Mouse (Mus musculus): Measurements from ENCODE around the gene Iscu. TPM values are rescaled to one million over a fixed set of nuclear protein-coding genes. Genes with fewer than 3 reads are reported as not detected.

Iscu gene
- polyA plus RNA-seq (2015; fragmentation: Nextera tagmentation; extraction: Ambion mirVana), result 154 and 166 TPM in 2 replicates

- WGBS, result under 1% methylated on average over 47 of the region's 49 CpGs
- ATAC-seq (ENCODE audit: low FRiP score, low TSS enrichment) (peak; percentile 90), DNase-seq (ENCODE audit: low spot score) (peak; percentile 95)
- H3K36me3 ChIP-seq (ENCODE audit: control insufficient read depth, insufficient read depth, low read length), result peaks cover 15% of the 10 kb centered on the region; the same call in 1 of the 2 replicates
- peak within 1 kb of the TSS; percentile 97 for H3K27ac ChIP-seq (replicated peaks)
- peak within 1 kb of the TSS; percentile 93 for H3K4me2 ChIP-seq (replicated peaks; ENCODE audit: low read depth)
- peak within 1 kb of the TSS; percentile 93 for H3K9ac ChIP-seq (ENCODE audit: low read length)
- H3K4me1 ChIP-seq (replicated peaks; ENCODE audit: control insufficient read depth, insufficient read depth), result peaks cover 5% of the 10 kb centered on the region; the same call in 1 of the 2 replicates
- TF ChIP-seq EP300 (optimal IDR thresholded peaks at IDR 0.05), result no peak
- peak; percentile 7; the same call in 1 of the 2 replicates for TF ChIP-seq CTCF (IDR thresholded peaks at IDR 0.05; ENCODE audit: low read depth)
- H3K9me3 ChIP-seq (ENCODE audit: control insufficient read depth, low read length), result no peaks in the 10 kb centered on the region
- no peaks in the 10 kb centered on the region for H3K27me3 ChIP-seq (ENCODE audit: control insufficient read depth, insufficient read depth, low read length)
- H3K4me3 ChIP-seq (ENCODE audit: low read depth, low read length), result peak within 1 kb of the TSS; percentile 99
These were observed at the start of gene Iscu, which contains the start of gene Sart3 for GRCm38 (mm10) chr5:113772450-113772895. Gene Iscu, plus strand, starts transcription at chr5:113772748. Gene Sart3, minus strand, starts transcription at chr5:113772510.

GRCm38 (mm10) chr5:113723567-113724237 is 48.8 kb upstream of the Iscu start:
- ATAC-seq (ENCODE audit: low FRiP score, low TSS enrichment) (no peak), DNase-seq (ENCODE audit: low spot score) (no peak)
- Histone ChIP-seq H3K36me3 (ENCODE audit: control insufficient read depth, insufficient read depth, low read length) (no peaks in the 10 kb centered on the region), H3K9me3 (ENCODE audit: control insufficient read depth, low read length) (no peaks in the 10 kb centered on the region), H3K4me1 (replicated peaks; ENCODE audit: control insufficient read depth, insufficient read depth) (no peaks in the 10 kb centered on the region), H3K27ac (replicated peaks) (no peak overlapping the region), H3K4me3 (ENCODE audit: low read depth, low read length) (no peak overlapping the region), H3K27me3 (ENCODE audit: control insufficient read depth, insufficient read depth, low read length) (no peaks in the 10 kb centered on the region), H3K4me2 (replicated peaks; ENCODE audit: low read depth) (no peak overlapping the region), H3K9ac (ENCODE audit: low read length) (no peak overlapping the region)
- TF ChIP-seq EP300 (optimal IDR thresholded peaks at IDR 0.05) (no peak), CTCF (IDR thresholded peaks at IDR 0.05; ENCODE audit: low read depth) (no peak)
- 33% methylated on average over 8 of the region's 8 CpGs for WGBS

GRCm38 (mm10) chr5:113724446-113724845 is 48.1 kb upstream of the Iscu start, which contains the start of gene 1700069L16Rik:
Gene 1700069L16Rik, minus strand, starts transcription at chr5:113724772.
- Histone ChIP-seq H3K27ac (replicated peaks) (no peak within 1 kb of the TSS), H3K9me3 (ENCODE audit: control insufficient read depth, low read length) (no peaks in the 10 kb centered on the region), H3K36me3 (ENCODE audit: control insufficient read depth, insufficient read depth, low read length) (no peaks in the 10 kb centered on the region), H3K4me3 (ENCODE audit: low read depth, low read length) (no peak within 1 kb of the TSS), H3K4me2 (replicated peaks; ENCODE audit: low read depth) (no peak within 1 kb of the TSS), H3K4me1 (replicated peaks; ENCODE audit: control insufficient read depth, insufficient read depth) (no peaks in the 10 kb centered on the region), H3K27me3 (ENCODE audit: control insufficient read depth, insufficient read depth, low read length) (no peaks in the 10 kb centered on the region), H3K9ac (ENCODE audit: low read length) (no peak within 1 kb of the TSS)
- ATAC-seq (ENCODE audit: low FRiP score, low TSS enrichment), result peak; percentile 75
- peak; percentile 84 for DNase-seq (ENCODE audit: low spot score)
- TF ChIP-seq EP300 (optimal IDR thresholded peaks at IDR 0.05) (no peak), CTCF (IDR thresholded peaks at IDR 0.05; ENCODE audit: low read depth) (peak; percentile 89)
- WGBS, result 3% methylated on average over 15 of the region's 15 CpGs

GRCm38 (mm10) chr5:113725417-113725816 is 47.1 kb upstream of the Iscu start:
- Histone ChIP-seq H3K4me3 (ENCODE audit: low read depth, low read length) (no peak overlapping the region), H3K9ac (ENCODE audit: low read length) (no peak overlapping the region), H3K4me1 (replicated peaks; ENCODE audit: control insufficient read depth, insufficient read depth) (no peaks in the 10 kb centered on the region), H3K9me3 (ENCODE audit: control insufficient read depth, low read length) (no peaks in the 10 kb centered on the region), H3K27me3 (ENCODE audit: control insufficient read depth, insufficient read depth, low read length) (no peaks in the 10 kb centered on the region), H3K27ac (replicated peaks) (no peak overlapping the region), H3K4me2 (replicated peaks; ENCODE audit: low read depth) (no peak overlapping the region), H3K36me3 (ENCODE audit: control insufficient read depth, insufficient read depth, low read length) (no peaks in the 10 kb centered on the region)
- DNase-seq (ENCODE audit: low spot score) (no peak), ATAC-seq (ENCODE audit: low FRiP score, low TSS enrichment) (no peak)
- TF ChIP-seq CTCF (IDR thresholded peaks at IDR 0.05; ENCODE audit: low read depth) (no peak), EP300 (optimal IDR thresholded peaks at IDR 0.05) (no peak)
- 74% methylated on average over 12 of the region's 12 CpGs for WGBS

- DNase-seq (ENCODE audit: low spot score), result no peak
- H3K4me1 ChIP-seq (replicated peaks; ENCODE audit: control insufficient read depth, insufficient read depth), result no peaks in the 10 kb centered on the region
- no peaks in the 10 kb centered on the region for H3K36me3 ChIP-seq (ENCODE audit: control insufficient read depth, insufficient read depth, low read length)
- 71% methylated on average over 6 of the region's 6 CpGs for WGBS
- H3K4me2 ChIP-seq (replicated peaks; ENCODE audit: low read depth), result no peak overlapping the region
- H3K9ac ChIP-seq (ENCODE audit: low read length), result no peak overlapping the region
- no peak overlapping the region for H3K4me3 ChIP-seq (ENCODE audit: low read depth, low read length)
- H3K27me3 ChIP-seq (ENCODE audit: control insufficient read depth, insufficient read depth, low read length), result no peaks in the 10 kb centered on the region
- ATAC-seq (ENCODE audit: low FRiP score, low TSS enrichment), result no peak
- H3K9me3 ChIP-seq (ENCODE audit: control insufficient read depth, low read length), result no peaks in the 10 kb centered on the region
- no peak overlapping the region for H3K27ac ChIP-seq (replicated peaks)
- no peak for TF ChIP-seq EP300 (optimal IDR thresholded peaks at IDR 0.05)
- no peak for TF ChIP-seq CTCF (IDR thresholded peaks at IDR 0.05; ENCODE audit: low read depth)
These were observed 45.9 kb upstream of the Iscu start for GRCm38 (mm10) chr5:113726618-113727017.

GRCm38 (mm10) chr5:113727238-113727637 is 45.3 kb upstream of the Iscu start:
- ATAC-seq (ENCODE audit: low FRiP score, low TSS enrichment), result no peak
- WGBS, result 57% methylated on average over 12 of the region's 12 CpGs

More at GRCm38 (mm10) chr5:113727238-113727637, 45.3 kb upstream of the Iscu start:
- H3K36me3 ChIP-seq (ENCODE audit: control insufficient read depth, insufficient read depth, low read length), result no peaks in the 10 kb centered on the region
- H3K27ac ChIP-seq (replicated peaks), result no peak overlapping the region
- DNase-seq (ENCODE audit: low spot score), result no peak
- TF ChIP-seq EP300 (optimal IDR thresholded peaks at IDR 0.05) (no peak), CTCF (IDR thresholded peaks at IDR 0.05; ENCODE audit: low read depth) (no peak)
- no peak overlapping the region for H3K4me2 ChIP-seq (replicated peaks; ENCODE audit: low read depth)
- no peak overlapping the region for H3K4me3 ChIP-seq (ENCODE audit: low read depth, low read length)
- no peak overlapping the region for H3K9ac ChIP-seq (ENCODE audit: low read length)
- H3K9me3 ChIP-seq (ENCODE audit: control insufficient read depth, low read length), result no peaks in the 10 kb centered on the region
- H3K4me1 ChIP-seq (replicated peaks; ENCODE audit: control insufficient read depth, insufficient read depth), result no peaks in the 10 kb centered on the region
- no peaks in the 10 kb centered on the region for H3K27me3 ChIP-seq (ENCODE audit: control insufficient read depth, insufficient read depth, low read length)

Measured in stomach, postnatal 0 days (tissue).